18 mouse cellular contexts compared by ENCODE assay signal in genomic region chr8:125718914-125719313, GRCm38 (mm10). TPM values are rescaled to one million over a fixed set of nuclear protein-coding genes. Genes with fewer than 3 reads are reported as not detected.
A peak's percentile ranks its signal among the peaks of the same experiment; 100 is the strongest.
DNase-seq lines count a peak whose midpoint lies in the region; ATAC-seq and TF ChIP-seq lines count a peak whose summit lies in the region.
"Had no signal": no experiment of that assay in that cellular context is flagged by ENCODE, and none has a peak within 500 bp of the region (broad histone marks: within the 10 kb centered on the region; RNA-seq: fewer than 3 reads in every experiment).

No protein-coding gene starts in this region.

- CTCF ChIA-PET in Patski (lab: Charles Lee) = interaction anchor here (0.6 to 2.0 kb wide), 6 partner anchors 10 to 144 kb away, joined by 3 to 7 read pairs (median 3); no protein-coding TSS in a partner anchor

- H3K36me3 ChIP-seq in forebrain, postnatal 0 days (ENCODE audit: insufficient read depth) = no peaks in the 10 kb centered on the region
- H3K36me3 ChIP-seq in forebrain, embryonic 16.5 days (ENCODE audit: control insufficient read depth, insufficient read depth) = no peaks in the 10 kb centered on the region
- H3K36me3 ChIP-seq: embryonic facial prominence, embryonic 13.5 days; forebrain, embryonic 15.5 days; liver, embryonic 13.5 days; neural tube, embryonic 12.5 days had no signal

- H3K9ac ChIP-seq in forebrain, postnatal 0 days = no peak overlapping the region
- no peak overlapping the region for H3K9ac ChIP-seq in forebrain, embryonic 16.5 days (replicated peaks; ENCODE audit: low read depth, low read length)
- H3K9ac ChIP-seq: embryonic facial prominence, embryonic 13.5 days; forebrain, embryonic 15.5 days; liver, embryonic 13.5 days; neural tube, embryonic 12.5 days had no signal

- no peaks in the 10 kb centered on the region for H3K27me3 ChIP-seq in forebrain, postnatal 0 days (ENCODE audit: insufficient read depth, low read length)
- H3K27me3 ChIP-seq in forebrain, embryonic 16.5 days (replicated peaks; ENCODE audit: control insufficient read depth, insufficient read depth, low read length) = no peaks in the 10 kb centered on the region
- no peaks in the 10 kb centered on the region for H3K27me3 ChIP-seq in Patski
- H3K27me3 ChIP-seq: forebrain, embryonic 15.5 days; neural tube, embryonic 12.5 days had no signal

- peak; percentile 40 for TF ChIP-seq CTCF in forebrain, postnatal 0 days (IDR thresholded peaks at IDR 0.05; ENCODE audit: low read depth)
- TF ChIP-seq CTCF in lung, adult 2 months (IDR thresholded peaks at IDR 0.05; ENCODE audit: insufficient read depth, low read length) = peak; percentile 46
- TF ChIP-seq CTCF in Patski (IDR thresholded peaks at IDR 0.05) = peak; percentile 63

- in situ Hi-C loops in Patski (cut with MboI; ENCODE audit: low pct_unique_long_range_greater_than_20kb) = no loop called here

- no peak for DNase-seq in forebrain, postnatal 0 days
- no peak for DNase-seq in lung, adult 2 months
- no peak for DNase-seq in lung, postnatal 4 days
- DNase-seq in Patski (ENCODE audit: low read depth, low spot score) = no peak
- no peak for DNase-seq in urinary bladder, adult 18-20 months (ENCODE audit: low spot score in 2 of 2)
- DNase-seq in heart, adult 18-20 months = no peak
- DNase-seq: cerebellum, adult 11-12 months; kidney, postnatal 14 days; liver, embryonic 13.5 days; right cerebral cortex, postnatal 25 days; thymus, adult 18-20 months had no signal

- ATAC-seq in forebrain, postnatal 0 days = no peak
- ATAC-seq in forebrain, embryonic 16.5 days = no peak
- no peak for ATAC-seq in Patski
- ATAC-seq in megakaryocyte progenitor cell, adult 5-6 weeks (replicated peaks; ENCODE audit: poor library complexity) = peak; percentile 59
- ATAC-seq: forebrain, embryonic 15.5 days had no signal

- no peaks in the 10 kb centered on the region for H3K4me1 ChIP-seq in forebrain, postnatal 0 days (ENCODE audit: insufficient read depth)
- 0 out of 2 replicates have a peak, but pooled peaks cover 2% of the 10 kb centered on the region for H3K4me1 ChIP-seq in forebrain, embryonic 16.5 days (replicated peaks; ENCODE audit: control insufficient read depth, insufficient read depth, low read length)
- no peaks in the 10 kb centered on the region for H3K4me1 ChIP-seq in lung, adult 2 months (ENCODE audit: control insufficient read depth, insufficient read depth, low read length)
- H3K4me1 ChIP-seq: embryonic facial prominence, embryonic 13.5 days; forebrain, embryonic 15.5 days; liver, embryonic 13.5 days had no signal

- no peaks in the 10 kb centered on the region for H3K9me3 ChIP-seq in forebrain, postnatal 0 days (ENCODE audit: low read length)
- H3K9me3 ChIP-seq in forebrain, embryonic 16.5 days (ENCODE audit: control insufficient read depth, low read length) = no peaks in the 10 kb centered on the region
- H3K9me3 ChIP-seq: embryonic facial prominence, embryonic 13.5 days; forebrain, embryonic 15.5 days; liver, embryonic 13.5 days; neural tube, embryonic 12.5 days had no signal

- H3K27ac ChIP-seq in forebrain, postnatal 0 days (ENCODE audit: low read depth, low read length) = no peak overlapping the region
- H3K27ac ChIP-seq in forebrain, embryonic 16.5 days (ENCODE audit: low read length) = no peak overlapping the region
- H3K27ac ChIP-seq: embryonic facial prominence, embryonic 13.5 days; forebrain, embryonic 15.5 days; liver, embryonic 13.5 days; neural tube, embryonic 12.5 days had no signal

- WGBS in forebrain, postnatal 0 days = 57% methylated on average over 4 of the region's 4 CpGs
- WGBS in forebrain, embryonic 16.5 days = 61% methylated on average over 4 of the region's 4 CpGs
- WGBS in lung, adult 2 months = 68% methylated on average over 4 of the region's 4 CpGs

- no peak overlapping the region for H3K4me3 ChIP-seq in forebrain, postnatal 0 days (ENCODE audit: low read depth, low read length)
- H3K4me3 ChIP-seq in forebrain, embryonic 16.5 days (replicated peaks; ENCODE audit: low read length) = no peak overlapping the region
- no peak overlapping the region for H3K4me3 ChIP-seq in lung, adult 2 months (replicated peaks; ENCODE audit: extremely low read depth, low read depth, low read length)
- H3K4me3 ChIP-seq: embryonic facial prominence, embryonic 13.5 days; forebrain, embryonic 15.5 days; liver, embryonic 13.5 days; neural tube, embryonic 12.5 days had no signal

- POLR2A ChIA-PET in Patski (lab: Charles Lee) = no interaction called here

- no peak for TF ChIP-seq POLR2A in lung, adult 2 months (IDR thresholded peaks at IDR 0.05; ENCODE audit: borderline replicate concordance, extremely low read depth, low read depth, low read length)

- H3K4me2 ChIP-seq in forebrain, postnatal 0 days (ENCODE audit: low read depth) = no peak overlapping the region
- no peak overlapping the region for H3K4me2 ChIP-seq in forebrain, embryonic 16.5 days (ENCODE audit: low read length)
- H3K4me2 ChIP-seq: embryonic facial prominence, embryonic 13.5 days; forebrain, embryonic 15.5 days; liver, embryonic 13.5 days; midbrain, embryonic 11.5 days; neural tube, embryonic 12.5 days had no signal

RNA-seq across cellular contexts. Expression of gene Ntpcr, which starts 10.8 kb away (rescaled TPM):
- 26.5 and 34.2 TPM in 2 replicates for total RNA-seq in forebrain, postnatal 0 days (2014; rRNA removed)
- polyA plus RNA-seq in forebrain, postnatal 0 days (2015; fragmentation: Nextera tagmentation; extraction: Ambion mirVana) = 34.0 and 38.0 TPM in 2 replicates
- polyA plus RNA-seq in forebrain, embryonic 16.5 days (2015; fragmentation: Nextera tagmentation; extraction: Ambion mirVana) = 26.9 and 30.1 TPM in 2 replicates
- polyA plus RNA-seq in lung, adult 2 months (2012; rRNA removed) = 14.4 and 15.9 TPM in 2 replicates
- polyA plus RNA-seq in Patski (2021) = 52.4 TPM
- 50.4 and 51.5 TPM in 2 replicates for total RNA-seq in megakaryocyte progenitor cell, adult 5-6 weeks (2015)
- total RNA-seq in megakaryocyte progenitor cell, adult 5-6 weeks (2017) = 26.9 and 31.3 TPM in 2 replicates
- total RNA-seq in heart, adult 18-20 months (2021) = 10 to 100 TPM; 12.8 to 16.7 TPM

RNA-seq across cellular contexts. Expression of gene Map10, which starts 49.3 kb away (rescaled TPM):
- total RNA-seq in forebrain, postnatal 0 days (2014; rRNA removed) = 11.5 and 13.5 TPM in 2 replicates
- polyA plus RNA-seq in forebrain, postnatal 0 days (2015; fragmentation: Nextera tagmentation; extraction: Ambion mirVana) = 7.3 and 7.6 TPM in 2 replicates
- 10.7 and 11.7 TPM in 2 replicates for polyA plus RNA-seq in forebrain, embryonic 16.5 days (2015; fragmentation: Nextera tagmentation; extraction: Ambion mirVana)
- 2.0 and 2.6 TPM in 2 replicates for polyA plus RNA-seq in lung, adult 2 months (2012; rRNA removed)
- polyA plus RNA-seq in Patski (2021) = not detected
- total RNA-seq in megakaryocyte progenitor cell, adult 5-6 weeks (2015) = 1.2 and 1.3 TPM in 2 replicates
- total RNA-seq in megakaryocyte progenitor cell, adult 5-6 weeks (2017) = 1.1 and 1.3 TPM in 2 replicates
- total RNA-seq in heart, adult 18-20 months (2021) = 1 to 10 TPM; 4.5 to 5.1 TPM
- polyA plus RNA-seq: C2C12 had no signal
